Mouse (Mus musculus) midbrain, embryonic 14.5 days (tissue): ENCODE data around the gene Cdkl2. TPM values are rescaled to one million over a fixed set of nuclear protein-coding genes. Genes with fewer than 3 reads are reported as not detected.

Source experiments
- polyA plus RNA-seq: library from polyadenylated mRNA; unstranded; fragments of >200 nt; fragmentation: Nextera tagmentation; extraction: Ambion mirVana; gene quantifications from 2 replicates; pipeline ENCODE4 v1.2.1, GENCODE M21; 2014

Cdkl2 gene
- polyA plus RNA-seq, 1 experiment from 2014 or later = 7.7 TPM

Other genes with a start within 250 kb of the Cdkl2 start
- 58.0 and 61.5 TPM in 2 replicates for gene Rchy1, start 80.8 kb downstream of the Cdkl2 start, polyA plus RNA-seq
- 0.29 TPM in 1 of 2 replicates, not detected in the other for gene Odaph, start 56.4 kb downstream of the Cdkl2 start, polyA plus RNA-seq
- 377 and 407 TPM in 2 replicates for gene G3bp2, start 39.8 kb upstream of the Cdkl2 start, polyA plus RNA-seq
- 32.9 and 34.4 TPM in 2 replicates for gene Uso1, start 94.1 kb upstream of the Cdkl2 start, polyA plus RNA-seq
- gene U90926, start 171.5 kb upstream of the Cdkl2 start, polyA plus RNA-seq = not detected in 2 replicates
- gene Ppef2, start 212.4 kb upstream of the Cdkl2 start, polyA plus RNA-seq = 0.43 and 0.49 TPM in 2 replicates
- gene Naaa, start 234.3 kb upstream of the Cdkl2 start, polyA plus RNA-seq = 15.2 and 17.4 TPM in 2 replicates